Mouse (Mus musculus) kidney, adult 2 months (tissue): ENCODE measurements around the gene Hnrnpdl.

Source experiments
- CTCF ChIP-seq: fragments of 200-500 bp; conservative IDR thresholded peaks from 2 replicates; pipeline ENCODE4 v1.5.1; 2011; ENCODE audit warnings: low read depth, mild to moderate bottlenecking, control low read depth, low read length, moderate library complexity, mixed read lengths; ENCODE audit not compliant: insufficient read depth, insufficient read length
- POLR2A ChIP-seq: fragments of 200-500 bp; IDR thresholded peaks from one replicate; pipeline ENCODE4 v1.6.1; 2011; ENCODE audit warnings: low read depth, low read length, control low read depth

DNA sequence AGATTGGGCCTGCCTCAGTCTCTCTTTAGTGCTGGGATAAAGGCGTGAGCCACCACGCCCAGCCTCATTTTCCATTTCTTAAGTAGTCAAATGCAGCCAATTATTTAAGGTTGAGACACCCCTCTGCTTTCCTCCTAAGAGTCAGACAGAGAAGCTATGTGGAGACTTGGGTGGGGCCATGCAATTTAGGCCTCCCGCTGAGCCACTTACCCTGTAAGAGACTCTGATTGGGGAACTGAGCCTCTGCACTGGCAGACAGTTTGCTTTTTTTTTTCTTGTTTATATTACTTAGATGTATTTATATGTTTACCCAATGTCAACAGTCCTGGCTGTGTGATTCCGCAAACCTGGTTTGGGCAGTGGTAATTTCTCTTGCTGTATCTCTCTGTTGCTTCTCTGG is 4.6 kb upstream of the Hnrnpdl start:
- TF ChIP-seq CTCF (no peak), POLR2A (no peak)
